Mouse (Mus musculus): ENCODE data around the gene Clk3.

The Clk3 gene

DNA sequence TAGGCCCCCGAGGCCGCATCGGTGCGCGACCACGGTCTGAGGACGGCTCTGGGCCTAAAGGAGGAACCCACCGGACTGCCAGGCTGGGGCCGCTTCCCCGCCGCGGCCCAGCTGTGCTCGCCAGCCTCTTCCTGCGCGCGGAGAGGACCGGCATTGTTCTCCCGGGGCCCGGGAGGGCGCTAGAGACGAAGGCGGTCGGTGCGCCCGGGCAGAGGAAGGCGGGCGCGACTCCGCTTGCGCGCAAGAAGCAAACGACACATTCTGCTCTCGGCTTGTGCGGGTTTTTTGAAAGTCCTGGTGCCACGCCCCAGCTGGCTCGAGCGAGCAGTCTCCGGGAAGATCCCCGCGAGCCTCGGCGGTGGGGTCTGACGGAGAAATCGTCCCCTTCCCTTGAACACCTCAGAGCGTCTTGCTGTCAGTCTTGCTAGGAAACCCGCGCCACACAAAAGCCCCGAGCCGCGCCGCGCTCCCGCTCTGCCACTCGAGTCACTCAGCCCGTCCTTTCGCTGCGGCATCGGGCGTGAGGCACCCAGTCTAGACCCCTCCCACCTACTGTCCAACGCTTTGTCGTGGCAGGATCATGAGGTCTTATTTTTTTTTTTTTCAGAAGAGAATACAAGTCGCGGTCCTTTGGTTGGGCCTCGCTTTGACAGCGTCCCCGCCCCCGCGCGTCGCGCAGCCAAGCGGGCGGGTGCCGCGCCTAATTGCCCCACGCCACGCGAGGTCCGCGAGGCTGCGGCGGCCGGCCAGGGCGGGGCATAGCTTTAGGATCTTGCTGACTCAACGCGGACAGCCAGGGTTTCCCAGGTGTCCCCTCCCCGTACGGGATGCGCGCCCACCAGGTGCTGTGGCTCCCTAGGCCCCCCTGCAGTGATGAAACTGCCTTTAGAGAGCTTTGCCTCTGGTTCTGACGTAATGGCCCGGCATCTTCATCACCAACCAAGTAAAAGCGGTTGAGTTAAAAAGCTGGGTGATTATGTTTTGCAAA lies at the start of gene Clk3:
Gene Clk3 (minus strand): TSS at position 497 of the 988 bp plus-strand sequence.
- in situ Hi-C loops (cut with MboI; ENCODE audit: unreplicated experiment in 2 of 2): no loop called here

GRCm38 (mm10) chr9:57814866-57815265 lies 49.2 kb upstream of the Clk3 start:
- in situ Hi-C loops (cut with MboI; ENCODE audit: unreplicated experiment in 2 of 2): loop anchor here in 1 of 2 experiments (25.0 kb wide), 1 partner anchor 447 kb away; the partner anchor contains the start of gene Stoml1

DNA sequence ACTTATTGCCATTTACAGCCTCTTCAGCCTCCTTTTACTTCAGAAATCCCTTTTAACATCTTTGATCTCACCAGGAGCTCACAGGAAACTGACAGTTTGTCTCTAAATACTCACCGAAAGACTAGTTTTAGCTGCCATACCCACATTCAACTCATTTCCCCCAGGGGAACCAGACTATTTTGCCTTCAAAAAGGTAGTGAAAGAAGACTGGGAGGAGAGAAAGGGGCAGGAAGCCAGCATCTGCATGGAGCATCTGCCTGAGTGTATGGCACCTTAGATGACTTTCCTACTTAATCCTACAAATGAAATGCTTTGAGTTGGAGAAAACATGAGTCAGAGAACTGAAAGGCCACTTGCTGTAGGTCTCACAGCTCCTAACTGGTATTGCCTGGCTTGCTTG lies 48.4 kb upstream of the Clk3 start:
- in situ Hi-C loops (cut with MboI; ENCODE audit: unreplicated experiment in 2 of 2): loop anchor here in 1 of 2 experiments (25.0 kb wide), 1 partner anchor 448 kb away; the partner anchor contains the start of gene Stoml1

DNA sequence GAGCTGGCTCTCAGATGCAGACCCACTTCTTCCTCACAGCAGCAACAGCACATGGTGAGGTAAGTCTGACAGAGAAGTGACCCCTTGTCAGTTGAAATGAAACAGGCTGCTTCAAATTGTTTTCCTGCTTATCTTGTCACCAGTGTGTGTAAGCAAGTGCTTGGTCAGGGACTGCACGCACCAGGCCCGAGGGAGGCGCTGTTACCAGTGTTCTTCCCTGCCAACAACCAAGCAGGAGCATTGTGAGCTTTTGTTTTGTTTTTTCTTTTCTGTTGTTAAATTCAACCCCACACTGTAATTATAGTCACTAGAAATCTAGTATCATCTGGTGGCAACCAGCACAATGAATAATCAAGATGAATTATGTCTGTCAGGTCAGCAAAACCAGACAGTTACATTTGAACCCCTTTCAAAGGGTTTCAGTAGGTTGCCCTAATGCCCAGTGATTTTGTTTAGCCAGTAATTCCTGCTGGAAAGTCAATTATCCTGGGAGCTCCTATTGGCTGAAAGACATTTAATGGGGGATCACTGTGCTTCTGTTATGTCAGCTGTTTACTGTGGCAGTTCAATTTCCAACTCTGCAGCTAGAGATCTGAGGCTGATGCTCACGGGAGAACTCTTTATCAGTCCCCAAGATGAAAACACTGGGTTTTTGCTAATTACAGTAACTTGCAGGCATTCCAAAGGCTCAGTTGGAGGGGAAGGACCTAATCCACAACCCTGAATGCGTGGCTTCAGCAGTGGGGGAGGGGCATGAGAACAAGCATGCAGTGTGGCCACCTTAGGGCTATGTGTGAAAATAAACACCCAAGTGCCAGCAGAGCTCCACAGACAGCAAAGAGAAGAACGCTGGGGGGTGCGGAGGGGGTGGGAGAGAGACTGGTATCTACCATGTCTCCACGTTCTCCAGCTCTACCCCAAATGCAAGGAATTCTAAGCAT lies 46.4 kb upstream of the Clk3 start:
- in situ Hi-C loops (cut with MboI; ENCODE audit: unreplicated experiment in 2 of 2): loop anchor here in 1 of 2 experiments (25.0 kb wide), 1 partner anchor 450 kb away; the partner anchor contains the start of gene Stoml1

DNA sequence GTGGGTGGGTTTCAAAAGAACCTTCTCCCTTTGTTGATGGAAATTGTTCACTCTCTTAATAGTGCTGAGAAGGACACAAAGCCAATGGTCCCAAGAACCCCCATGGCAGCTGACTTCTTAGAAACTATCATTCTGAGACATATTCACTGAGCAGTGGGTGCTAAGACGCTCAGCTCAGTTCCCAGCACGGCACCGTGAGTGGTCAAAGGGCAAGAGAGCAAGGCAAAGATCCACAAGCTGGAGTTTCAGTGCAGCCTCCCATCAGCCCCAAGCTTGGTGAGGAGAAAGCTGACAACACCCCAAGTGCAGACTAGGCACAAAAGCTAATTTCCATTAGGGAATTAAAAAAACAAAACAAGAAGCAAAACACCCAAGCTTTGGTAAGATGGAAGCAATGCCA lies 45.0 kb upstream of the Clk3 start:
- in situ Hi-C loops (cut with MboI; ENCODE audit: unreplicated experiment in 2 of 2): loop anchor here in 1 of 2 experiments (25.0 kb wide), 1 partner anchor 452 kb away; the partner anchor contains the start of gene Stoml1

DNA sequence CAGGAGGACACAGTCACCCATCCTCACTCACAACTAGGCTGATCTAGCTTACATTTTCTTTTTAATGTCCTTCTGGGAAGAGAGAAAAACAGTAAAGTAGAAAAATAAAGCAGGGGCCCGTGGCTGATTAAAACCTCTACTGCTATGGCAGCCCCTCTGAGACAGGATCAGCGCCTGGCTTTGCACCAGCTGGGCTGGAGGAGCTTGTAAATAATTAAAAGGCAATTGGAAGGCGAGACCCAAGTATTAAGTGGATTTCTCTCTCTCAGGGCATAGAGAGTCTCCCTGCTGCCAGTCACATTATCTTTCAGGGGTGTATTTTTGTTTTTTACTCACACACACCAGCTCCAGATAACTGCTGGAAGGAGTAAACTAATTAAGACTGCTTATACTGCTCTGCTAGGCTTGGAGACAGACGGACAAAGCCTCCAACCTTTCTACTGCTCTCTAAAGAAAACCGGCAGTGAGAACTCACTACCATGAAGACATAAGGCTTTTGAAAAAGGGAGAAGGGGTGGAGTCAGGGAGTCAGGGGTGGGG lies 43.2 kb upstream of the Clk3 start:
- in situ Hi-C loops (cut with MboI; ENCODE audit: unreplicated experiment in 2 of 2): loop anchor here in 1 of 2 experiments (25.0 kb wide), 1 partner anchor 453 kb away; the partner anchor contains the start of gene Stoml1

DNA sequence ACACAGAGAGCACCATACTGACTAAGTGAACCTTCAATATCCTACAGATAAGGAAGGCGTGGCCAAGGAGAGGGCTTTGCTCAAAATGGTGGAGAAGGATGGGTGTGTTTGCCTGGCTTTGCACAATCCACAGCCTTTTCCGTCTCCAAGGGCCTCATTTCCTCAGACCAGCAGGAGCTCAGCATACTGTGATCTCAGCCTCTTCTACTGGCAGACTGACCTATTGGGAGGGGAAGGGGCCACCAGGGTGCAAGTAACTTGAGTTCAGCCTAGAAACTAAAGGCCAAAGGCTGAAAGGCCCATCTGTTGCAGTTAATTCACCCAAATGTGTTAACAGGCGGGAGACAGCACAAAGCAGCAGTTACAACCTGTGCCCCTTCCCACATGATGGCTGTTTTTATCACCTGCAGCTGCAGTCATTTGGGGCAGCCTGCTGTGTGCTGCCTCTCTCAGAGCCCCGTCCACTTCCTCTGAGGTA lies 41.6 kb upstream of the Clk3 start:
- in situ Hi-C loops (cut with MboI; ENCODE audit: unreplicated experiment in 2 of 2): loop anchor here in 1 of 2 experiments (25.0 kb wide), 1 partner anchor 455 kb away; the partner anchor contains the start of gene Stoml1

- in situ Hi-C loops (cut with MboI; ENCODE audit: unreplicated experiment in 2 of 2): loop anchor here in 1 of 2 experiments (25.0 kb wide), 1 partner anchor 456 kb away; the partner anchor contains the start of gene Stoml1
Measured at GRCm38 (mm10) chr9:57806066-57806481, 40.4 kb upstream of the Clk3 start.

- in situ Hi-C loops (cut with MboI; ENCODE audit: unreplicated experiment in 2 of 2): loop anchor here in 1 of 2 experiments (25.0 kb wide), 1 partner anchor 457 kb away; the partner anchor contains the start of gene Stoml1
Measured at GRCm38 (mm10) chr9:57805087-57805737, 39.6 kb upstream of the Clk3 start.

DNA sequence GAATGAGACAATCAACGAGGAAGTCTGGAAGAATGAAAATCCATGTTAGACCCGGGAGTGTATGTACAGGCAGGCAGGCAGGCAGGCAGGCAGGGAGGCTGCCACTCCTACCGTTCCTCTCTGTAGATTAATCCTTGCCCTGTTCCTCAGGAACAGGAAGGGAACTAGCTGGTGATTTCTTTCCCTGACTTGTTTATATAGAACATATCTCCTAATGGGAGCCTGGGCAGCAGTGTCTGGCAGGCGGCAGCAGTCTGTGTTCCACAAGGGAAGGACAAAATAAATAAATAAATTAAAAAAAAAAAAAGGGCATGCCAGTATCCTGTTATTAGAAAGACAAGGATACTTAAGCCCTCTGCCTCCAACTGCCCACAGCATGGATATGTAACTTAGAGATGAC lies 38.2 kb upstream of the Clk3 start:
- in situ Hi-C loops (cut with MboI; ENCODE audit: unreplicated experiment in 2 of 2): loop anchor here in 1 of 2 experiments (25.0 kb wide), 1 partner anchor 458 kb away; the partner anchor contains the start of gene Stoml1

DNA sequence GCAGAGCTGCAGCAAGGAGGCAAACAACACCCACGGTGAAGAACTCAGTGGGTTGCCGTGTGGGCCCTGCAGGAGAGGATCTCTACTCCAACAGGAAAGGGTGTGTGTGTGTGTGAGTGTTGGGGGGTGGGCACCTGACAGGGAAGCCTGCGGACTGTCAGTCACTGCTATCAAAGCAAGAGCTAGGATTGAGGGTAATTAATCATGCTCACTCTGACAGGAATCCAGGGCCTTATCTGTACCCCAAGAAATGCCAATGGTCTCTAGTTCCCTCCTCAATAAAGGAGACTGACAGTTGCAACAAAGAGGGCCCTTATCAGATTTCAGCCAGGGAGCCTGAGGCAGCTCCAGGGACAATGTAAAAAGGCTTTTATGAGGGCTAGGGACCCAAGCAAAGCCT lies 37.4 kb upstream of the Clk3 start:
- in situ Hi-C loops (cut with MboI; ENCODE audit: unreplicated experiment in 2 of 2): loop anchor here in 1 of 2 experiments (25.0 kb wide), 1 partner anchor 459 kb away; the partner anchor contains the start of gene Stoml1

GRCm38 (mm10) chr9:57800325-57800975 lies 34.8 kb upstream of the Clk3 start:
- in situ Hi-C loops (cut with MboI; ENCODE audit: unreplicated experiment in 2 of 2): loop anchor here in 1 of 2 experiments (25.0 kb wide), 1 partner anchor 462 kb away; the partner anchor contains the start of gene Stoml1

DNA sequence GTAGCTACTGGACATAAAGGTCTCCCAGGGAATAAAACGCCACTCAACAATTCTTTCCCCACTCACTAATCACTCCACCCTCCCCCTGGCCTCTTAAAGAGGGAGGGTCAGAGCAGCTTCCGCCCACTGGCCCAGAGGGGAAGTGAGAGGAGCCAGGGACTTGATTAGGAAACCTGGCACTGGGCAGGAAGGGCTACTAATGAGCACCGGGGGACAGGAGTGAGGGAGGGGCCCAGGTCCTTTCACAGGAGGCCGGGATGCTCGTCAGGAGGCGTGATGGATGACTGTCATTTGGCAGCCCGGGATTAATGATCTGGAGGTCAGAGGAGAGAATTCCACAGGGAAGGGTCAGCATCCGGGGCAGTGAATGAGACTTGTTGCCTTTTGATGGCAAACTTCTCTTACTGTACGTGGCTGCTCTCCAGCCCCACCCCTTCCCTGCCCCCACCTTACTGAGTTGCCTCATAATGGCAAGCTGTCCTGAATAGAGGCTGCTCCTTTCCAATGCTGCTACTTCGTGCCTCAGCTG lies 33.1 kb upstream of the Clk3 start:
- in situ Hi-C loops (cut with MboI; ENCODE audit: unreplicated experiment in 2 of 2): loop anchor here in 1 of 2 experiments (10.0 kb wide), 1 partner anchor 46 kb away; no protein-coding TSS in a partner anchor

GRCm38 (mm10) chr9:57797456-57797855 lies 31.8 kb upstream of the Clk3 start:
- in situ Hi-C loops (cut with MboI; ENCODE audit: unreplicated experiment in 2 of 2): loop anchor here in 1 of 2 experiments (10.0 kb wide), 1 partner anchor 47 kb away; no protein-coding TSS in a partner anchor

GRCm38 (mm10) chr9:57789733-57790132 lies 24.1 kb upstream of the Clk3 start:
- in situ Hi-C loops (cut with MboI; ENCODE audit: unreplicated experiment in 2 of 2): loop anchor here (5.0 to 10.0 kb wide), 6 partner anchors 55 to 203 kb away; no protein-coding TSS in a partner anchor

GRCm38 (mm10) chr9:57782656-57783055 lies 17.0 kb upstream of the Clk3 start:
- in situ Hi-C loops (cut with MboI; ENCODE audit: unreplicated experiment in 2 of 2): no loop called here

- in situ Hi-C loops (cut with MboI; ENCODE audit: unreplicated experiment in 2 of 2): no loop called here
Measured at GRCm38 (mm10) chr9:57775736-57776135, 10.1 kb upstream of the Clk3 start.

GRCm38 (mm10) chr9:57775026-57775425 lies 9.4 kb upstream of the Clk3 start:
- in situ Hi-C loops (cut with MboI; ENCODE audit: unreplicated experiment in 2 of 2): no loop called here
